Mouse (Mus musculus) Muller cell, postnatal 12 days (primary cell): ENCODE measurements around the gene 2310009B15Rik.

Experiments used
- DNase-seq: peaks from one replicate; pipeline ENCODE4 v3.0.0-alpha.2; 2015; ENCODE audit errors: inconsistent ontology term

2310009B15Rik gene

GRCm38 (mm10) chr1:138842315-138842714 lies 14.3 kb downstream of the 2310009B15Rik start:
- peak; percentile 42 for DNase-seq

- peak; percentile 71 for DNase-seq
Measured at GRCm38 (mm10) chr1:138841306-138842095, 15.2 kb downstream of the 2310009B15Rik start.

- DNase-seq = no peak
Measured at GRCm38 (mm10) chr1:138840440-138841305, 16.0 kb downstream of the 2310009B15Rik start.

GRCm38 (mm10) chr1:138839809-138840430 lies 16.7 kb downstream of the 2310009B15Rik start:
- DNase-seq = no peak

- DNase-seq = no peak
Measured at GRCm38 (mm10) chr1:138839291-138839690, 17.4 kb downstream of the 2310009B15Rik start.

GRCm38 (mm10) chr1:138837786-138838743 lies 18.6 kb downstream of the 2310009B15Rik start:
- peak; percentile 73 for DNase-seq

- peak; percentile 45 for DNase-seq
Measured at GRCm38 (mm10) chr1:138835355-138835900, 21.2 kb downstream of the 2310009B15Rik start.

GRCm38 (mm10) chr1:138831309-138831708 lies 25.3 kb downstream of the 2310009B15Rik start:
- DNase-seq = no peak

GRCm38 (mm10) chr1:138826841-138827240 lies 29.8 kb downstream of the 2310009B15Rik start:
- DNase-seq = no peak

GRCm38 (mm10) chr1:138822985-138823322 lies 33.7 kb downstream of the 2310009B15Rik start:
- DNase-seq = no peak

- no peak for DNase-seq
Measured at GRCm38 (mm10) chr1:138822255-138822984, 34.2 kb downstream of the 2310009B15Rik start.
